Mouse (Mus musculus) neutrophil, adult 59 days (primary cell): ENCODE data around the gene 4930455H04Rik. TPM values are rescaled to one million over a fixed set of nuclear protein-coding genes. Genes with fewer than 3 reads are reported as not detected.

Experiments
- total RNA-seq, 2 experiments: library from RNA; stranded (reverse); gene quantifications; 1 replicate in 1 of 2; 2 replicates in 1 of 2; pipeline ENCODE4 v1.2.4; 2023

4930455H04Rik gene
- not detected for total RNA-seq

DNA sequence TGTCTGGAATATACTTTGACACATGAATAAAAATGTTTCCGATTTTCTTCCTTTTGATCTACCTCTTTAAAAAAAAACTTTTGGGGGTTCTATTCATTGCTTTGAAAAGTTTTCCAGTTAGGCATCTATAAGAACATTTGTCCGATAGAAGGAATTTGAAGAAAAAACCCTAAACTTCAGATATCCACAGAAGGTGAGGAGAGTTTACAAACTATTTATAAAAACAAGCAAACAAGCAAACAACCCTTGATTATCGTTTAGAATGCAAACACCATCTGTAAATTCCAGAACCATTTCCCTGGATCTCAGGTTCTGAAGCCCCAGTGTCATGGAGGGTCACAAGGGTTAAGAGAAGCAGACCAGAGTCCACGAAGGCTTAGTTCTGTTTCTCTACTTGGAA, at the start of gene 4930455H04Rik:
TSS of gene 4930455H04Rik (plus strand) at position 301 of the 400 bp plus-strand sequence.

DNA sequence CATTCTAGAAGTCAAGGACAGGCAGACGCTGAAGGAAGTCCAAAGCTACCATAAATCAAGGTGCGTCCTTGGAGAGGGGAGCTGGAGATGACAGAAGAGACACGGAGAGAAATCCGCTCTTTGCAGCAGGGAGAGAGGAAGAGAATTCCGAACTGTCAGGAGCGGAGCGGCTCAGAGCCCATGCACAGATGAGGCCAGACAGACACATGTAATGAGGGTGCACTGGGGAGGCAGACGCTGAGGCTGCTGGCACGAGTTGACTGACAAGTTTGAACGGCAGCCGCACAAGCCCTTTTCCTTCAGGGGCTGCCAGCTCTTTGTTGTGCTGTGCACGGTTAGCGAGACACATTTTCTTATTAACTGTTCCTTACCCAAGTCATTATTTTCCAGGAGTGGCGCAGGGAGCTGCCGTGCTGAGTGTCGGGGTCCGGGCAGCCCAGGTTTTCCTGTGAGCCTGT, 502 bp downstream of the 4930455H04Rik start, which contains the start of gene Palmd:
TSS of gene Palmd (minus strand) at position 448 of the 458 bp plus-strand sequence.

Other genes with a start within 250 kb of the 4930455H04Rik start
- gene Agl, start 160.1 kb upstream of the 4930455H04Rik start, total RNA-seq: 10 to 100 TPM; 44.6 to 48.4 TPM
- 10 to 100 TPM; 40.9 to 50.8 TPM for gene Frrs1, start 108.8 kb upstream of the 4930455H04Rik start, total RNA-seq
- gene Palmd, start 720 bp downstream of the 4930455H04Rik start, total RNA-seq: not detected